Mouse (Mus musculus) forebrain, embryonic 14.5 days (tissue): ENCODE measurements around the gene Afg3l1. TPM values are rescaled to one million over a fixed set of nuclear protein-coding genes. Genes with fewer than 3 reads are reported as not detected.

Experiments used
- ATAC-seq: fragments of 200-750 bp; cut with Nextera tagmentation; 2 replicates; pipeline ENCODE4 v1.8.0; 2017; ENCODE audit warnings: mild to moderate bottlenecking, moderate library complexity
- DNase-seq: peaks from one replicate; pipeline ENCODE4 v3.0.0-alpha.2; 2015; ENCODE audit warnings: low spot score
- H3K27ac ChIP-seq: fragments of 300-500 bp; sonication (generic); 2 replicates; pipeline ENCODE4 v1.5.1; 2014; ENCODE audit warnings: low read depth, mild to moderate bottlenecking, control low read depth, low read length, moderate library complexity
- H3K27me3 ChIP-seq: fragments of 300-500 bp; sonication (generic); replicated peaks from 2 replicates; pipeline ENCODE4 v1.6.1; 2014; ENCODE audit warnings: low read length, control low read depth, mixed read lengths; ENCODE audit not compliant: control insufficient read depth, insufficient read depth
- H3K36me3 ChIP-seq: fragments of 300-500 bp; sonication (generic); 2 replicates; pipeline ENCODE4 v1.6.1; 2014; ENCODE audit warnings: low read length, control low read depth; ENCODE audit not compliant: control insufficient read depth, insufficient read depth
- H3K4me1 ChIP-seq: fragments of 300-500 bp; sonication (generic); 2 replicates; pipeline ENCODE4 v1.6.1; 2014; ENCODE audit warnings: antibody characterized with exemption, low read length, control low read depth; ENCODE audit not compliant: control insufficient read depth, insufficient read depth
- H3K4me2 ChIP-seq: fragments of 300-500 bp; sonication (generic); 2 replicates; pipeline ENCODE4 v1.6.1; 2014; ENCODE audit warnings: mild to moderate bottlenecking, control low read depth, low read length
- H3K4me3 ChIP-seq: fragments of 300-500 bp; sonication (generic); 2 replicates; pipeline ENCODE4 v1.5.1; 2014; ENCODE audit warnings: low read depth, low read length, control low read depth
- H3K9ac ChIP-seq: fragments of 300-500 bp; sonication (generic); 2 replicates; pipeline ENCODE4 v1.6.1; 2014; ENCODE audit warnings: mild to moderate bottlenecking, low read length, control low read depth, moderate library complexity
- H3K9me3 ChIP-seq: fragments of 300-500 bp; sonication (generic); replicated peaks from 2 replicates; pipeline ENCODE4 v1.6.1; 2016; ENCODE audit warnings: low read length, control low read depth, mixed read lengths; ENCODE audit not compliant: control insufficient read depth
- WGBS: fragments of 180-500 bp; shearing (Covaris S2); extraction: QIAGEN DNeasy Blood & Tissue Kit; methylation state at CpG from one replicate; pipeline ENCODE4 v1.1.7; 2014; 5-methylcytosine and 5-hydroxymethylcytosine counted together
- polyA plus RNA-seq: library from polyadenylated mRNA; unstranded; fragments of >200 nt; fragmentation: Nextera tagmentation; extraction: Ambion mirVana; gene quantifications from 2 replicates; pipeline ENCODE4 v1.2.1, GENCODE M21; 2014

Gene Afg3l1
- polyA plus RNA-seq, 1 experiment from 2014 or later: 26.6 TPM

- WGBS: 37% methylated on average over 16 of the region's 16 CpGs
- ATAC-seq (peak; percentile 1; the same call in 1 of the 2 replicates), DNase-seq (peak; percentile 23)
- Histone ChIP-seq H3K27ac (peak overlapping the region; percentile 93), H3K27me3 (no peaks in the 10 kb centered on the region), H3K4me2 (peak overlapping the region; percentile 83), H3K4me3 (peak overlapping the region; percentile 80), H3K9ac (peak overlapping the region; percentile 86), H3K4me1 (peaks cover 11% of the 10 kb centered on the region), H3K36me3 (peaks cover 28% of the 10 kb centered on the region), H3K9me3 (no peaks in the 10 kb centered on the region)
Observed at GRCm38 (mm10) chr8:123478456-123479218, 934 bp downstream of the Afg3l1 start.

- Histone ChIP-seq H3K36me3 (peaks cover 63% of the 10 kb centered on the region), H3K4me1 (peaks cover 8% of the 10 kb centered on the region), H3K4me3 (no peak overlapping the region), H3K27me3 (no peaks in the 10 kb centered on the region), H3K9ac (no peak overlapping the region), H3K4me2 (no peak overlapping the region), H3K27ac (no peak overlapping the region), H3K9me3 (no peaks in the 10 kb centered on the region)
- DNase-seq: peak; percentile 8
- WGBS: 83% methylated on average over 7 of the region's 7 CpGs
- no peak for ATAC-seq
Observed at GRCm38 (mm10) chr8:123482627-123483026, 4.9 kb downstream of the Afg3l1 start.

- no peak for ATAC-seq
- no peak overlapping the region for H3K4me3 ChIP-seq
- no peaks in the 10 kb centered on the region for H3K27me3 ChIP-seq
- no peaks in the 10 kb centered on the region for H3K4me1 ChIP-seq
- DNase-seq: no peak
- WGBS: 92% methylated on average over 15 of the region's 15 CpGs
- no peak overlapping the region for H3K9ac ChIP-seq
- H3K27ac ChIP-seq: no peak overlapping the region
- H3K9me3 ChIP-seq: no peaks in the 10 kb centered on the region
- H3K4me2 ChIP-seq: no peak overlapping the region
- peaks cover 95% of the 10 kb centered on the region for H3K36me3 ChIP-seq
Observed at GRCm38 (mm10) chr8:123491280-123492075, 13.8 kb downstream of the Afg3l1 start.

DNA sequence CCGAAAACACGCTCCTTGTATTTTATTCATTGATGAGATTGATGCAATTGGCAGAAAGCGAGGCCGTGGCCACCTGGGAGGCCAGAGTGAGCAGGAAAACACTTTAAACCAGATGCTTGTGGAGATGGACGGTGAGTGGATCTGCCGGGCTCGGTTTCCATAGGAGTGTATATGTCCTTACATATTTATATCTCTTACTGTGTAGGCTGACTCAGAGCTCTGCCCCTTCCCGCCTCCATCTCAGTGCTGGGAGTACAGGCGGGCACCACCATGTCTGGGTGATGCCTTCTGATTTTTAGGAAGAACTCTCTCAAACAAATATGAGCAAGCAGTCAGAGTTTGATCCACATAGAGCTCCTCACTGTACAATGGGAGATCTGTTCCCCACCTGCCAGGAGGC is 15.2 kb downstream of the Afg3l1 start:
- H3K27ac ChIP-seq: no peak overlapping the region
- H3K4me2 ChIP-seq: no peak overlapping the region
- peaks cover 90% of the 10 kb centered on the region for H3K36me3 ChIP-seq
- DNase-seq (no peak), ATAC-seq (no peak)
- no peaks in the 10 kb centered on the region for H3K27me3 ChIP-seq
- no peak overlapping the region for H3K4me3 ChIP-seq
- H3K4me1 ChIP-seq: no peaks in the 10 kb centered on the region
- H3K9ac ChIP-seq: no peak overlapping the region
- H3K9me3 ChIP-seq: no peaks in the 10 kb centered on the region
- 93% methylated on average over 9 of the region's 9 CpGs for WGBS

DNA sequence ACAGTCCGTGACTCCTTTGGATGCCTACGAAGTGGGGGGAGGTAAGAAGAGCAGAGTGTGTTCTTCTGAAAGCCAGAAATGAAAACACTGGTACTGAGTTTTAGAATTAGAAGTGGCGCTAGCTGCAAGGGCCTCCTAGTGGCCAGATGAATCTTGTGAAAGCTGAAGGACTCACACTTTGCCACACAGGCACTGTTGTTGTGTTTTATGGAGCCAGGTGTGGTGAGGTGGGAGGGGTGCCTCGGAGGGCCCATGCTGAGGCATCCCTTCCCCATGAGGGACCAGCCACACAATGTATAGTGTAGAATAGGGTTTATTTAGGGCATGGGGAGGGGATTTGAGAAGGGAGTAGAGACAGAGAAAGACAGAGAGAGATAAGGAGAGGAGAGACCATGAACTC is 20.0 kb downstream of the Afg3l1 start:
- ATAC-seq (no peak), DNase-seq (no peak)

GRCm38 (mm10) chr8:123498963-123499362 is 21.3 kb downstream of the Afg3l1 start:
- 0 out of 2 replicates have a peak, but pooled peaks cover 2% of the 10 kb centered on the region for H3K9me3 ChIP-seq
- H3K4me1 ChIP-seq: no peaks in the 10 kb centered on the region
- no peak overlapping the region for H3K4me3 ChIP-seq
- ATAC-seq: no peak
- H3K4me2 ChIP-seq: no peak overlapping the region
- DNase-seq: no peak
- no peaks in the 10 kb centered on the region for H3K27me3 ChIP-seq
- H3K9ac ChIP-seq: no peak overlapping the region
- peaks cover 87% of the 10 kb centered on the region for H3K36me3 ChIP-seq
- 91% methylated on average over 11 of the region's 11 CpGs for WGBS
- H3K27ac ChIP-seq: no peak overlapping the region

More for the DNA sequence above, 20.0 kb downstream of the Afg3l1 start:
- Histone ChIP-seq H3K9me3 (no peaks in the 10 kb centered on the region), H3K27ac (no peak overlapping the region), H3K9ac (no peak overlapping the region), H3K4me1 (no peaks in the 10 kb centered on the region), H3K36me3 (peaks cover 87% of the 10 kb centered on the region), H3K27me3 (no peaks in the 10 kb centered on the region), H3K4me2 (no peak overlapping the region), H3K4me3 (no peak overlapping the region)
- WGBS: 89% methylated on average over 4 of the region's 4 CpGs

- Histone ChIP-seq H3K9ac (no peak overlapping the region), H3K27ac (no peak overlapping the region), H3K9me3 (0 out of 2 replicates have a peak, but pooled peaks cover 2% of the 10 kb centered on the region), H3K4me3 (no peak overlapping the region), H3K36me3 (peaks cover 87% of the 10 kb centered on the region), H3K4me2 (no peak overlapping the region), H3K4me1 (no peaks in the 10 kb centered on the region), H3K27me3 (no peaks in the 10 kb centered on the region)
- no peak for ATAC-seq
- 92% methylated on average over 11 of the region's 11 CpGs for WGBS
- DNase-seq: no peak
Observed at GRCm38 (mm10) chr8:123499556-123499955, 21.9 kb downstream of the Afg3l1 start.

- H3K36me3 ChIP-seq: peaks cover 86% of the 10 kb centered on the region
- no peak for ATAC-seq
Observed at GRCm38 (mm10) chr8:123502192-123502591, 24.5 kb downstream of the Afg3l1 start.

More at GRCm38 (mm10) chr8:123502192-123502591, 24.5 kb downstream of the Afg3l1 start:
- DNase-seq: no peak
- Histone ChIP-seq H3K27ac (no peak overlapping the region), H3K27me3 (no peaks in the 10 kb centered on the region), H3K4me2 (no peak overlapping the region), H3K9me3 (0 out of 2 replicates have a peak, but pooled peaks cover 2% of the 10 kb centered on the region), H3K4me1 (no peaks in the 10 kb centered on the region), H3K4me3 (no peak overlapping the region), H3K9ac (no peak overlapping the region)
- 96% methylated on average over 5 of the region's 5 CpGs for WGBS
